Mouse (Mus musculus): ENCODE results near the gene Dohh. TPM values are rescaled to one million over a fixed set of nuclear protein-coding genes. Genes with fewer than 3 reads are reported as not detected.

Dohh gene
- polyA plus RNA-seq (2017; shearing (Covaris generic)), result 10 to 100 TPM; 30.8 to 32.1 TPM

DNA sequence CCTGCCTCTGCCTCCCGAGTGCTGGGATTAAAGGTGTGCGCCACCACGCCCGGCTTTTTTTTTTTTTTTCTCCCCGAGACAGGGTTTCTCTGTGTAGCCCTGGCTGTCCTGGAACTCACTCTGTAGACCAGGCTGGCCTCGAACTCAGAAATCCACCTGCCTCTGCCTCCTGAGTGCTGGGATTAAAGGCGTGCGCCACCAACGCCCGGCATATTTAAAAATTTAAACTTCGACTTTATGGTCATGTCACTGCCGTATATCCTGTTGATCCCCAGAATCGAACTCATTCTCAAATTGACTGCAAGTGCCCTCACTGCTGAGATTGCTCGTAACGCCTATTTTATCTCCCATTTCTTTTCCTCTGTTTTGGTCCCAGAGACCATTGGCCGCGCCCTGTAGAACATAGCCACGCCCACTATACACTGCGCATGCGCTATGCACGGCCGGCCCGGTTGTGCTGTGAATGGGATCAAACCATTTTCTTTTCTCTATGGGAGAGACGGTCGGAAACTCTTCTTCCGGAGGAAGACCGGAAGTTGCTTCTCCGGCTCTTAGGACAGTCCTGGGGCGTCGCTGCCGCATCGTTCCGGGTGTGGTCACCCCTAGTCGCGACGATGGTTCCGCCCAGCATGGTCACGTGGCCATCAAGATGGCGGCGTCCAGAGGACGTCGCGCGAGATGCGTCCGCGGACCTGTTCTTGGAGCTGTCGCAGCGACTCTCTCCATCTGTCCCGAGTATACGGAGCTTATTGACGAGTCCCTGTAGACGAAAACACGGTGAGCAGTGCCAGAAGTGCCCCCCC lies at the start of gene Dohh, which contains the start of gene Gm48551:
Dohh (plus strand) TSS at position 627 of the 803 bp plus-strand sequence.
Gm48551 (plus strand) TSS at position 665 of the 803 bp plus-strand sequence.

GRCm38 (mm10) chr10:81342686-81343505 lies 41.3 kb upstream of the Dohh start, which contains the start of gene Gipc3:
Gene Gipc3 (minus strand): TSS chr10:81343266.

DNA sequence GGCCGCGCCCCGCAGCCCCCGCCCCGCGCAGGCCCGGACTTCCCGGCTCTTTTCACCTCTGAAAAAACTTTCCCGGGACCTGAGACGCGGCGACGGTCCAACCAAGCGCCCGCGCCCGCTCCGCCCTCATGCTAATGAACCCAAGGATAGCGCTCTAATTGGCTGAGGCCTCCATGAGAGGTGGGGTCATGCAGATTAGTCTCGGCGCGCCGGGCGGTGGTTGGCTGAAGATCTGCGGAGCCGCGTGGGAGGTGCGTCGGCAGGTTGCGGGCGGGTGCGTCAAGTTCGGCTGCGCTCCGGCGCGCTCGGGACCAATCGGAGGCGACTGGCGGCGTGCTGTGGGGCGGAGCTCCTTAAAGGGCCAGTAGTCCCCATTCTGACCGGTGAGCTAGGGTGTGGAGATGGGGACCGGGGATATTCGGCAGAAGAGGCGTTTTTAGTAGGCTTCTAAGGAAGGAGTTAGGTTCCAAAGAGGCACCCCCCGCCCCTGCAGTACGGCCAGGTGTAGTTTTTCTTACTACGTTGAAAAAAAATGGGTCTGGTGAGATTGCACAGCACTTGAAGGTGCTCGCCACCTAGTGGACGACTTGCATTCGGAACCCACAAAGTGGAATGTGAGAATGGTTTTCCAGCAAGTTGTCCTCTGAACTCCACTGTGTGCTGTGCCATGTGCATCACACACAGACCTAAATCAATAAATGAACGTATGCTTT lies 33.7 kb upstream of the Dohh start, which contains the start of gene Hmg20b:
Hmg20b (minus strand) TSS at position 130 of the 713 bp plus-strand sequence.

DNA sequence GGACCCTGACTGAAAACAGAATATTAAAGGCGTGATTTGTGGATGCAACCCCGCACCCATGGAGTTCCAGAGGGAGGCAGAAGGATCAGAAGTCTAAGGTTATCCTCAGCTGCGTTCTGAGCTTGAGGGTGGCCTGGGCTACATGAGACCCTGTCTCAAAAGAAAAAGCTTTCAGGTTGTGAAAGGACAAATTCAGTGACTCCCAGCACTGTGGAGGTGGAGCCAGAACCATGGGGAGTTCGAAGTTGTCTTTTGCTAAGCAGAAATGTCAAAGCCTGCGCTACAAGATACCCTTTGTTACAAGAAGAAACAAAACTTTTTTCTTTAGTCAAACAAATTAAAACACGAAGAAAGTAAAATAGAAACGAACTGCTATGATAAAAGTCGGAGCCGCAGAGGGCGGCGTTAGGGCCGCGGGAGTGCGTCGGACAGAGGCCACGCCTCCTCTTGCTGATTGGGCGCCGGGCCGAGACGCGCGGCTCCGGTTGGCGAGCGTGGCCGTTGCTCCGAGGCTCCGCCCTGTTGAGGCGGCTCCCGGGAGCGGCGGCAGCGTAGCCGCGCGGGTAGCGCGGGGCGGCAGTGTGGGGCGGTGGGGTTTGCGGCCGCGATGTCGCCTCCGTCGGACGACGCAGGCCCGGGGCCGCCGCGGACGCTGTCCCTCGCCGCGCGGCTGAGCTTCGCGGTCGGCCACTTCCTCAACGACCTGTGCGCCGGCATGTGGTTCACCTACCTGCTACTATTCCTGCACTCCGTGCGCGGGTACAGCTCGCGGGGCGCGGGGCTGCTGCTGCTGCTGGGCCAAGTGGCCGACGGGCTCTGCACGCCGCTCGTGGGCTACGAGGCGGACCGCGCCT lies 27.0 kb upstream of the Dohh start, which contains the start of gene Mfsd12:
Mfsd12 (plus strand) TSS at position 501 of the 854 bp plus-strand sequence.

DNA sequence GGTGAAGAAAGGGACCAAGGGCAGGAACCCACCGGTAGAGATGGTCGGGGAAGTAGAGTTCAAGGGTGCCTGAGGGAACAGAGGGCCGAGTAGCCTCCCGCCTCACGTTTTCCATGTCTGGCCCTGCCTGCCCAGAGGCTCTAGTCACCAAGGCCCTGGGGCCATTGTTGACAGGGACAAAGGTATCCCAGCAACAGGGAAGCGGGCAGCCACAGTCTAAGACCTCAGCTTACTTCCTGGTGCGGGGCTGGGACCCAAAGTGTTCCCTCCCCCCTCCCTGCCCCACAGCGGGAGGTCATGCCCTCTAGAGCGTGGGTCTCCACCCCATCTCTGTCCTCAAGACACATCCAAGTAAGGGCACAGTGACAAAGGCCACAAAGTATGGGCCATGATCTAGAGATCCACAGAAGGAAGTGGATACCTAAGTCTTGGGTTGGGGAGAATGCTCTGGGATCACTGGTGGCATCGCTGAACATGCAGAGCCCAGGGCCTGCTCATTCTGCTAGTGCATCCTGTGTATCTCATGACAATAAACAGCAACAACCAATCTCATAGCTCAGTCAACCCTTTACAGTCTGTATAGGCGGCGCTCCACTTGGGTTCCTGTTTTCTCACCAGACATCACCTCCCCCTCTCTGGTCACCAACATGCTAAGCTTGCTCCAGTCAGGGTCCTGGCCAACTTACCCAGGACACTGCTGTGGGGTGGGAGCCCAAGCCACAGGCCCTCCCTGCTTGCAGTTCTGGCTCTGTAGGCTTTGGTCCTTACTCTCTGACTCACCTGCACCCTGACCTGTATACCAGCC lies 18.4 kb upstream of the Dohh start, which contains the start of gene 4930404N11Rik:
4930404N11Rik (minus strand) TSS at position 145 of the 805 bp plus-strand sequence.

GRCm38 (mm10) chr10:81377793-81378552 lies 6.3 kb upstream of the Dohh start, which contains the start of gene Fzr1:
Gene Fzr1 (minus strand): TSS chr10:81378516.

GRCm38 (mm10) chr10:81388505-81389055 lies 4.4 kb downstream of the Dohh start, which contains the start of gene Gm48552:
Gene Gm48552 (plus strand): TSS chr10:81389005.

GRCm38 (mm10) chr10:81392781-81393185 lies 8.6 kb downstream of the Dohh start, which contains the start of gene Smim24:
Gene Smim24 (plus strand): TSS chr10:81393051.

Other genes starting within 250 kb of the Dohh start
- 10 to 100 TPM; 80.7 to 89.3 TPM for gene Zbtb7a, start 249.2 kb upstream of the Dohh start, polyA plus RNA-seq (2017; shearing (Covaris generic))
- 10 to 100 TPM; 47.9 to 52.2 TPM for gene Pias4, start 216.5 kb upstream of the Dohh start, polyA plus RNA-seq (2017; shearing (Covaris generic))
- gene Eef2, start 207.8 kb upstream of the Dohh start, polyA plus RNA-seq (2017; shearing (Covaris generic)), result 100 to 1,000 TPM; 560 to 709 TPM
- 100 to 1,000 TPM in 1 of 2 experiments, 10 to 100 TPM in 1; 79.0 to 108 TPM for gene Dapk3, start 201.4 kb upstream of the Dohh start, polyA plus RNA-seq (2017; shearing (Covaris generic))
- under 1 TPM in 1 of 2 experiments, not detected in 1; 0.19 TPM for gene 4930442H23Rik, start 200.6 kb upstream of the Dohh start, polyA plus RNA-seq (2017; shearing (Covaris generic))
- gene Nmrk2, start 182.4 kb upstream of the Dohh start, polyA plus RNA-seq (2017; shearing (Covaris generic)), result 1 to 10 TPM in 1 of 2 experiments, under 1 TPM in 1; 0.34 to 3.1 TPM
- gene Atcay, start 153.6 kb upstream of the Dohh start, polyA plus RNA-seq (2017; shearing (Covaris generic)), result 1 to 10 TPM; 1.6 to 5.6 TPM
- 1 to 10 TPM; 7.6 TPM for gene Zfr2, start 151.3 kb upstream of the Dohh start, polyA plus RNA-seq (2017; shearing (Covaris generic))
- gene Matk, start 131.5 kb upstream of the Dohh start, polyA plus RNA-seq (2017; shearing (Covaris generic)), result 100 to 1,000 TPM in 1 of 2 experiments, 10 to 100 TPM in 1; 57.1 to 143 TPM
- gene Mrpl54, start 117.5 kb upstream of the Dohh start, polyA plus RNA-seq (2017; shearing (Covaris generic)), result 10 to 100 TPM; 81.0 to 96.1 TPM
- gene Apba3, start 117.5 kb upstream of the Dohh start, polyA plus RNA-seq (2017; shearing (Covaris generic)), result 10 to 100 TPM; 42.7 to 44.7 TPM
- 10 to 100 TPM; 19.3 to 24.9 TPM for gene Tjp3, start 92.8 kb upstream of the Dohh start, polyA plus RNA-seq (2017; shearing (Covaris generic))
- 10 to 100 TPM; 83.6 to 95.1 TPM for gene Pip5k1c, start 91.5 kb upstream of the Dohh start, polyA plus RNA-seq (2017; shearing (Covaris generic))
- gene Cactin, start 63.3 kb upstream of the Dohh start, polyA plus RNA-seq (2017; shearing (Covaris generic)), result 10 to 100 TPM; 61.4 to 82.7 TPM
- 10 to 100 TPM; 63.1 to 66.4 TPM for gene Tbxa2r, start 55.7 kb upstream of the Dohh start, polyA plus RNA-seq (2017; shearing (Covaris generic))
- gene Gipc3, start 41.2 kb upstream of the Dohh start, polyA plus RNA-seq (2017; shearing (Covaris generic)), result under 1 TPM in 1 of 2 experiments, not detected in 1; 0.49 TPM
- gene Hmg20b, start 33.9 kb upstream of the Dohh start, polyA plus RNA-seq (2017; shearing (Covaris generic)), result 10 to 100 TPM; 35.3 to 47.8 TPM
- gene Mfsd12, start 26.9 kb upstream of the Dohh start, polyA plus RNA-seq (2017; shearing (Covaris generic)), result 1 to 10 TPM; 4.9 to 7.1 TPM
- 1 to 10 TPM; 1.7 to 4.3 TPM for gene 4930404N11Rik, start 18.6 kb upstream of the Dohh start, polyA plus RNA-seq (2017; shearing (Covaris generic))
- gene Fzr1, start 5.9 kb upstream of the Dohh start, polyA plus RNA-seq (2017; shearing (Covaris generic)), result 10 to 100 TPM; 62.2 to 65.0 TPM
- 1 to 10 TPM; 2.6 to 5.0 TPM for gene Gm48551, start within 50 bp of the Dohh start, polyA plus RNA-seq (2017; shearing (Covaris generic))
- gene Gm48552, start 4.6 kb downstream of the Dohh start, polyA plus RNA-seq (2017; shearing (Covaris generic)), result 1 to 10 TPM in 1 of 2 experiments, under 1 TPM in 1; 0.57 to 1.1 TPM
- gene Smim24, start 8.6 kb downstream of the Dohh start, polyA plus RNA-seq (2017; shearing (Covaris generic)), result 1 to 10 TPM in 1 of 2 experiments, not detected in 1; 5.5 TPM
- 10 to 100 TPM; 20.7 to 22.4 TPM for gene Nfic, start 71.2 kb downstream of the Dohh start, polyA plus RNA-seq (2017; shearing (Covaris generic))
- gene Celf5, start 98.3 kb downstream of the Dohh start, polyA plus RNA-seq (2017; shearing (Covaris generic)), result under 1 TPM; 0.24 to 0.31 TPM
- 100 to 1,000 TPM in 1 of 2 experiments, 10 to 100 TPM in 1; 98.8 to 103 TPM for gene Ncln, start 112.0 kb downstream of the Dohh start, polyA plus RNA-seq (2017; shearing (Covaris generic))
- 10 to 100 TPM; 59.0 to 73.6 TPM for gene S1pr4, start 115.7 kb downstream of the Dohh start, polyA plus RNA-seq (2017; shearing (Covaris generic))
- gene Gna15, start 139.8 kb downstream of the Dohh start, polyA plus RNA-seq (2017; shearing (Covaris generic)), result 10 to 100 TPM; 29.0 to 32.4 TPM
- gene Gna11, start 160.8 kb downstream of the Dohh start, polyA plus RNA-seq (2017; shearing (Covaris generic)), result 10 to 100 TPM; 15.9 to 26.6 TPM
- gene Aes, start 175.1 kb downstream of the Dohh start, polyA plus RNA-seq (2017; shearing (Covaris generic)), result 1,000 to 10,000 TPM; 1,037 to 1,181 TPM
- 1 to 10 TPM; 2.8 to 5.1 TPM for gene Tle2, start 190.1 kb downstream of the Dohh start, polyA plus RNA-seq (2017; shearing (Covaris generic))
- 1 to 10 TPM in 1 of 2 experiments, not detected in 1; 2.2 TPM for gene Tle6, start 216.6 kb downstream of the Dohh start, polyA plus RNA-seq (2017; shearing (Covaris generic))
- gene BC025920, start 221.8 kb downstream of the Dohh start, polyA plus RNA-seq (2017; shearing (Covaris generic)), result 1 to 10 TPM; 2.1 to 3.2 TPM
- gene Sirt6, start 243.4 kb downstream of the Dohh start, polyA plus RNA-seq (2017; shearing (Covaris generic)), result 10 to 100 TPM; 12.8 to 18.1 TPM
- gene Ankrd24, start 244.1 kb downstream of the Dohh start, polyA plus RNA-seq (2017; shearing (Covaris generic)), result 1 to 10 TPM; 2.6 to 4.3 TPM

Data from inflammation-experienced regulatory T-cells (primary cell).